Mouse (Mus musculus): ENCODE measurements around the gene Pnpla3. TPM values are rescaled to one million over a fixed set of nuclear protein-coding genes. Genes with fewer than 3 reads are reported as not detected.
"Not testable (repeated sequence)": the region's sequence is repeated elsewhere in the genome, so short reads cannot be mapped to it uniquely, and the experiment has no call there.

Gene Pnpla3
- polyA plus RNA-seq (2017; shearing (Covaris generic)) = not detected

GRCm38 (mm10) chr15:84167600-84167999, at the start of gene Pnpla3:
Gene Pnpla3 (plus strand): TSS chr15:84167837.
- ATAC-seq = peak; percentile 57

GRCm38 (mm10) chr15:84120612-84121011, 47.0 kb upstream of the Pnpla3 start:
- ATAC-seq = no peak

- no peak for ATAC-seq
Observed at GRCm38 (mm10) chr15:84121036-84121435, 46.6 kb upstream of the Pnpla3 start.

GRCm38 (mm10) chr15:84123075-84123474, 44.6 kb upstream of the Pnpla3 start, which contains the start of gene Pnpla5:
Gene Pnpla5 (minus strand): TSS chr15:84123175.
- no peak for ATAC-seq

GRCm38 (mm10) chr15:84124086-84124485, 43.6 kb upstream of the Pnpla3 start:
- no peak for ATAC-seq

GRCm38 (mm10) chr15:84126447-84126846, 41.2 kb upstream of the Pnpla3 start:
- ATAC-seq = no peak

GRCm38 (mm10) chr15:84126871-84127270, 40.8 kb upstream of the Pnpla3 start:
- no peak for ATAC-seq

GRCm38 (mm10) chr15:84131096-84131786, 36.4 kb upstream of the Pnpla3 start:
- ATAC-seq = no peak

GRCm38 (mm10) chr15:84131971-84132370, 35.7 kb upstream of the Pnpla3 start:
- no peak for ATAC-seq

- ATAC-seq = no peak
Observed at GRCm38 (mm10) chr15:84133440-84133839, 34.2 kb upstream of the Pnpla3 start.

GRCm38 (mm10) chr15:84135472-84135871, 32.2 kb upstream of the Pnpla3 start:
- no peak for ATAC-seq

- ATAC-seq = no peak
Observed at GRCm38 (mm10) chr15:84136473-84137415, 30.9 kb upstream of the Pnpla3 start.

- no peak for ATAC-seq
Observed at GRCm38 (mm10) chr15:84139592-84140005, 28.0 kb upstream of the Pnpla3 start.

GRCm38 (mm10) chr15:84140109-84140508, 27.5 kb upstream of the Pnpla3 start:
- ATAC-seq = no peak

GRCm38 (mm10) chr15:84140929-84141328, 26.7 kb upstream of the Pnpla3 start:
- ATAC-seq = no peak

- ATAC-seq = no peak
Observed at GRCm38 (mm10) chr15:84156158-84156557, 11.5 kb upstream of the Pnpla3 start.

- not testable (repeated sequence) for ATAC-seq
Observed at GRCm38 (mm10) chr15:84157530-84157929, 10.1 kb upstream of the Pnpla3 start.

- no peak for ATAC-seq
Observed at GRCm38 (mm10) chr15:84161871-84162270, 5.8 kb upstream of the Pnpla3 start.

- no peak for ATAC-seq
Observed at GRCm38 (mm10) chr15:84166818-84167217, 819 bp upstream of the Pnpla3 start.

- no peak for ATAC-seq
Observed at GRCm38 (mm10) chr15:84168170-84169161, 829 bp downstream of the Pnpla3 start.

GRCm38 (mm10) chr15:84169511-84169910, 1.9 kb downstream of the Pnpla3 start:
- no peak for ATAC-seq

- ATAC-seq = no peak
Observed at GRCm38 (mm10) chr15:84171166-84171565, 3.5 kb downstream of the Pnpla3 start.
